Mouse (Mus musculus) frontal cortex, postnatal 36 days (tissue): ENCODE data around the gene Snx29.

Experiments used
- DNase-seq, 2 experiments: peaks; one replicate each; pipeline ENCODE4 v3.0.0; 2022; ENCODE audit warnings: low spot score in 2 of 2

Snx29 gene

DNA sequence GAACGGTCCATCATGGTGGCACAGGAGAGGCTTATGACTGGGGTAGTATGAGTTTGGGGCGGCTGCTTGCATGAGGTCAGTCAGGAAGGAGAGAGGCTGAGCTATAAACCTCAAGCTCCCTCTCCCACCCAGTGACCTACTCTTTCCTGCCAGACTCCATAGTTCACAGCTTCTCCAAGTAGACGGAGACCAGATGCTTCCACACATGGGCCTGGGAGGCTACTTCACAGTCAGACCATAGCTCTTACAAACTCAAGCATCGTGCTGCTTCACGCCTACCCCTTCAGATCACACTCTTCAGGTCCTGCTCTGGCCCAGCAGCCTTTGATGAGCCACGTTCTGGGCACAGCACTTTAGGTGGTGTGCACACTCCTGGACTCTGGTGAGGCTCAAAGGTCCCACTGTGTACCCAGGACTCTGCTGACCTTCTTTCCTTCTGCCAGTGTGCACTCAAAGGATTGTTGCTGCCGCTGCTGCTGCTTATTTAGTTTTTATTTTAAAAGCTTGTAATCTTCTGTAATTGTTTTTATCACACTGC lies 313.6 kb downstream of the Snx29 start:
- no peak for DNase-seq

GRCm38 (mm10) chr16:11636902-11637301 lies 314.2 kb downstream of the Snx29 start:
- DNase-seq: no peak

- no peak for DNase-seq
Measured at GRCm38 (mm10) chr16:11637794-11638193, 315.1 kb downstream of the Snx29 start.

DNA sequence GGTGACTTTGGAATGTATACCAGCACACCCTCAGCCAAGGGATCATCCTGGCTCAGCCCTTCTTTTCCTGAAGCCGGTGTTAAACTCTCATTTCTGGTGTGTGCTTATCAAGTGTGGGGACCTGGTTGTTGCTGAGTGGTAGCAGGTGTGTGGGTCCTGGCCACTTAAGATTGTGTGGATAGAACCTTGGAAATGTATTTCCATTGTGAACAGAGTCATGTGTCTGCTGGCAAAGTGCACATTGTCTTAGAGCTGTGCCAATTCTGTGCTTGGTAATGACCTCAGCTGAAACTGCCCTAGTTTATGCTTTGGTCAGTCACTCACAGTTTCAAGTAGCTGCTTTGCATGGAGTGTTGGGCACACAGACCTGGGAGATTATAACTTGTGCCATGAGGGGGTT lies 316.0 kb downstream of the Snx29 start:
- no peak for DNase-seq

DNA sequence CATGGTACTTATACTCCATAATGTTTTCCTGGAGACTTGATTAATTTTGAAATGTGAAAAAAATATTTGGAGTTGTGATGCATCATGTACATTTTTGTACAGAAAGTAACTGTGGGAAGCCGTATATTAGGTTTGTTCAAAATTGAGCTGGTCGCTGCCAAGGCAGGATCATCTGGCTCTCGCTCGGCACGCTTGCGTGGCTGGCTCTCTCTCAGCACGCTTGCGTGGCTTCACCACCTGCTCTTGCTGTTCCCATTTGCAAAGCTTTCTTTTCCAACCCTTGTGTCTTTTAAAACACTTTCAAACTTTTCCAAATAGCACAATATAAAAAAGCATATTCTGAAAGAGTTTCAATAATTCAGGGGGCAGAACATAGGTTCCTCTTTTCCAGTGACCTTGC lies 317.2 kb downstream of the Snx29 start:
- DNase-seq: peak in 1 of 2 experiments; percentile 71

DNA sequence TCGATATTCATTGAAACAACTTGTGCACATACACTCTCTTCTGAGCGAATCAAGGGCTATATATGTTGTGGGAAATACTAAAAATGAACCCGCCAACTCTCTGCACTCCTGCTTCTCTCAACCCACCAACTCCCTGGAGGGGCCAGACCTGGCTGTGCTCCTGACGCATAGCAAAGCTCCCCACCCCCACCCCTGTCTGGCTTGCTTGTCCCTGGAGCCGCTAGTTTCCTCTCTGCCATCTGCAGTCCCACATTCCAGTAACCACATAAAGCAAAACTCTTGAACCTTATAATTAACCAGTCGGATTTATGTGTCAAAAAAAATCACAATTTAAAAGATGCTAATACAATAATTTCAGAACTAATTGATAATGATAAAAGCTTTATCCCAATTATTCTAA lies 320.9 kb downstream of the Snx29 start:
- DNase-seq: no peak

DNA sequence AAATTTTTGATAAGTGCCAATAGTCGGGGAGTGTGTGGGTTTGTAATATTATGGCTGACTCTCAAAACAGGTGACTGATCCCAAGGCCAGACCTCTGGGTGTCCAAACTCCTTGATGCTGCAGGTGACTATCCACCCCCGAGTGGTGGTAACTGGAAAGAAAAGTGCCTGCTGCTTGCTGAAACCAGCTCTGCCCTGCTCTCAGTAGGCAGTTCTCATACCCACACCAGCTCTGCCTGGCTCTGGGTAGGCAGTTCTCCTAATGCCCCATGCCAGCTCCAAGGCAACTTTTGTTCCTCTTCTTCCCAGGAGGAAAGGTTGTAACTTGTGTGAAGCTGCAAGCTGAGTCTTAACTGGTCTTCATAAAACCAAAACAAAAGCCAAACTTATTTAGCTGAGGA lies 321.7 kb downstream of the Snx29 start:
- no peak for DNase-seq

- DNase-seq: no peak
Measured at GRCm38 (mm10) chr16:11645668-11646067, 323.0 kb downstream of the Snx29 start.

GRCm38 (mm10) chr16:11646745-11647289 lies 324.1 kb downstream of the Snx29 start:
- no peak for DNase-seq

DNA sequence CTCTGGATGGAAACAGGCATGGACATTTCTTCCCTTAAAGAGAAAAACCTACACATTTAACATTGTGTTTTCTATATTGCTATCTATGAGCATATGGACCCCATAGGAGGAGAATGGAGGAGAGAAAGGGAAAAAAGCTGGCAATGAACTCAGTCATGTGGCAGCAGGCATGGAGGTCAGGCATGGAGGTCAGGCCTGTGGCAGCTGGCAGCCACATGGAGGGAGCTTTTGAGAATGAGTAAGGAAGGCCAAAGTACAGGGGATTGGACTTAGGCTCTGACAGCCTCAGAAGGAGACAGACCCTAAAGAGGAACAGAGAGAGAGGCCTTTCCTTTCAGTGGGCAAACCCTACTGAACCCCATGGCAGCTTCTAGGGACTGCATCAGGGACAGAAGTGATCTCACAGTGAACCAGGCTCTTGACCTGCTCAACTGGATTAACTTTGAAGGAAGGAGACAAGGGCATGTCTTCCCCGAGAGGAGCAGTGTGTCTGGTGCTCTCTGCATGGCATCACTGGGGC lies 325.5 kb downstream of the Snx29 start:
- DNase-seq: no peak

DNA sequence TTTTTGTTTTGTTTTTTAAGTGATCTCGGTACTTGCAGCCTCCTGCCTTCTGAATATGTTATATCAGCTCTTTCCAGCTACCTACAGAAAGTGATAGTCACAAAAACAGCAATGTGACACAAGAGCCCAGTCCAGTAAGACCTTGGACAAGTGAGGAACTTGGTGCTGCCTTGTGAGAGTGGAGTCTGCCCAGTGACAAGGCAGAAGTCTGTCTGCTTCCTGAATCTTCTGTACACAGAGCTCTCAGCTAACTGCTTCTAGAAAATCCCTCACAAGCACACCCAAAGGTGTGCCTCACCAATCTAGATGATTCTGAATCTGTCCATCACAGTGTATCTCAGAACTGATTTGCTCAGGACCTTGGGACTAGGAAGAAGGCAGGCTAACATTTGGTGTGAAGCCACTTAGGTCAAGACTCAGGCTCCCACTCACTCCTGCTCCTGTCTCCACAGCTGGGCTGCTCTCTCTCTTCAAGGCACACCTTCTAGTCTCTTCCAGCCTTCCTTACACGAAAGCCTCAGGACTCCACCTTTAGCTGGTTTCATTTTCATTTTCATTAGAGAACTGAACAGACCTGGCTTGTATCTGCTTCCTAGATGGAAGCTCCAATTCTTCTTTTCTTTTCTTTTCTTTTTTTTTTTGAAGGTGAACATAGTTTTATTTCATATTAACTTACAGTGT lies 330.1 kb downstream of the Snx29 start:
- DNase-seq: no peak

- DNase-seq: no peak
Measured at GRCm38 (mm10) chr16:11655893-11656292, 333.2 kb downstream of the Snx29 start.

- no peak for DNase-seq
Measured at GRCm38 (mm10) chr16:11657111-11657510, 334.4 kb downstream of the Snx29 start.

DNA sequence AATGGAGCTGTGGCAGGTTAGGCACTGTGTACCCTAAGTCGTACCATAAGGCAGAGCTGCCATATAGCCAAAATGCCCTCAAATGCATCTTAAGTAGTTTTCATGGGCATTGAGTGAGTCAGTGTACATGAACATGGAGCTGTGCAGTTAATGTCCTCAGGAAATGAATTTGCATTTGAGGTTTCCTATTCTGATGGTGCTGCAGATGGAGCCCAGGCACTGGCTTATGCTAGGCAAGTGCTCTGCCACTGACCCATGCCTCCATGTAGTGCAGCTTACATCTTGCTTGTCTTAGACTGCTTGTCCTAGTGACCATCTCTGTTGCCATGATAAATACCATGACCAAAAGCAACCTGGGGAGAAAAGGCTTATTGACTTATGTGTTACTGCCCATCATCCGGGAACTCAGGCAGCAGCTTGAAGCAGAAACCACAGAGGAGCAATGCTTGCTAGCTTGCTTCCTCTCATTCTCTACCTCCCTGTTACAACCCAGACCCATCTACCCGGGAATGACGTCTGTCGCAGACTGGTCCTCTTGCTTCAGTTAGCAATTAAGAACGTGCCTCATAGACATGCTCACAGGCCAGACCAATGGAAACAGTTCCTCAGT lies 336.5 kb downstream of the Snx29 start:
- no peak for DNase-seq

- peak; percentile 21 to 39 for DNase-seq
Measured at GRCm38 (mm10) chr16:11664896-11665705, 342.4 kb downstream of the Snx29 start.

- no peak for DNase-seq
Measured at GRCm38 (mm10) chr16:11665869-11666268, 343.2 kb downstream of the Snx29 start.

DNA sequence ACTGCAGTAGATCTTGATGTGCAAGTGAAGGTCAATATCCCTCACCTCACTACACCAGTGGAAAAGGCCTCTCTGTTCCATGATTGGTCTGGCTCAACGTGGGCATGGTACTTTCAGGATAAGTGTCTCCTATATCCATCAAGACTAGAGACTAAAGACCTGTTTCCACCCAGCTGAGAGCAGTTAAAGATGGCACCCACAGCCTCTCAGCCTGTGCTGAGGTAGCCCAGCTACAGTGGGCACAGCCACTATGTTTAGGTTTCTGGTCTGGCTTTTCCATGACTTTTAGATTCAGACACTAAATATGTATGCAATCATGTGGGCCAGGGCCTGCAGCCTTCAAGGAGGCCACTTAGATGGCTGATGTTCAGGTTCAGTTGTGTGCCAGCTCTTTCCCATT lies 345.7 kb downstream of the Snx29 start:
- DNase-seq: no peak

DNA sequence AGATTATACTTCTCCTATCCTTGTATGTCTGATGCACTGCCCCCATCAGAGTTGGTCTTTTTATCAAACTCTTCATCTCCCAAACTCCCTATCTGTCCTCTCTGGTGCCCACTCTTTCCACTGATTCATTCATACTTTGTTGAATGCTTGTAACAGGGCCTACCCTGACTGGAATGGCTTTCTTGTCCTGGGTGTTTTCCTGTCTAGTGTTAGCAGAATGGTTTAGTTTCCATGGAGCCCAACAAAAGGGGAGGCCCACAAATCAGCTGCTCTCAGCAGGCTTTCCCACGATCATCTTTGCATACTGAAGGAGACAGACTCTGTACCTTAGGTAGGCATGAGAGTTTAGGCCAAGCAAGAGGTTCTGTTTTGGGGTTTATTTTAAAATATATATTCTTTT lies 346.2 kb downstream of the Snx29 start:
- no peak for DNase-seq

GRCm38 (mm10) chr16:11670251-11670970 lies 347.7 kb downstream of the Snx29 start:
- no peak for DNase-seq

GRCm38 (mm10) chr16:11670971-11671310 lies 348.2 kb downstream of the Snx29 start:
- peak in 1 of 2 experiments; percentile 5 for DNase-seq

DNA sequence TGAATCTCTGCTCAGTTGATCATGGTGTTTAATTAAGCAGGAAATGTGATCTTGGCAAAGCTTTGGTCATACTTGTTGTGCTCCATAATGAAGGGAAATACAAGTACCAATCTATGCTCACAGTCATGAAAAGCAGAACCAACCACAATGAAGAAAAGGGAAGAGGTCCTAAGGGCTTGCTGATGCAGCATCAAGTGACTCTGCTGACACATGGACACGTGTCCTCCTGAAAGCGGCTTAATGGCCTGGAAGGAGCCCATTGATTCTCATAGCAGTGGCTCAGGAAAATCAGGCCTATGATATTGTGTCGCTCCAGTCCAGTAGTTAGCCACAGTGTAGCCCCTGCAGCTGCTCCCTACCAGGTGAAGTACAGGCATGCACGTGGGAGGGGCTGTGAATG lies 353.3 kb downstream of the Snx29 start:
- no peak for DNase-seq

DNA sequence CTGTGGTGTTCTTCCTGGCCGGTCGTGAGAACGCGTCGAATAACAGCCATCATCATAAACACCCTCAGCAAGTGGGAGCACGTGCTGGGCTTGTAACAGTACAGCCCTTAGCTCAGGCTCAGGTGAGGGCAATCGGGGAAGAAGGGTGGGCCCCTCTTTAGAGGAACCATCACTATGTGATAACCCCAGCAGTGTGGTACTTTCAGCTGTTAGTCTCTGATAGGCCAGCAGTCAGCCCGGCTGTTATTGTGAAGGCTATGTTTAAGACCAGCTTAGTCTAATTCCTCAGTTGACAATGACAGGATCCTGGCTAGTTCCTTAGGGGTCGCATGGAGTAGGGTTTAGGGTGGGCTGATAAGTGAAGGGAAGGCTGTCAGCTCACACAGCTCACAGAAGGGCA lies 362.6 kb downstream of the Snx29 start:
- no peak for DNase-seq
